Mouse (Mus musculus) midbrain, embryonic 15.5 days (tissue): ENCODE results near the gene Mcoln3. TPM values are rescaled to one million over a fixed set of nuclear protein-coding genes. Genes with fewer than 3 reads are reported as not detected.
A peak's percentile ranks its signal among the peaks of the same experiment; 100 is the strongest.

ENCODE experiments used
- ATAC-seq: fragments of 200-750 bp; cut with Nextera tagmentation; replicated peaks from 2 replicates; pipeline ENCODE4 v1.8.0; 2017; ENCODE audit warnings: moderate TSS enrichment
- H3K27ac ChIP-seq: fragments of 300-500 bp; sonication (generic); 2 replicates; pipeline ENCODE4 v1.5.1; 2015; ENCODE audit warnings: mild to moderate bottlenecking, inconsistent platforms
- H3K27me3 ChIP-seq: fragments of 300-500 bp; sonication (generic); replicated peaks from 2 replicates; pipeline ENCODE4 v1.6.1; 2015; ENCODE audit warnings: inconsistent platforms
- H3K36me3 ChIP-seq: fragments of 300-500 bp; sonication (generic); replicated peaks from 2 replicates; pipeline ENCODE4 v1.6.1; 2015; ENCODE audit warnings: inconsistent platforms
- H3K4me1 ChIP-seq: fragments of 300-500 bp; sonication (generic); 2 replicates; pipeline ENCODE4 v1.6.1; 2015; ENCODE audit warnings: inconsistent platforms
- H3K4me2 ChIP-seq: fragments of 300-500 bp; sonication (generic); 2 replicates; pipeline ENCODE4 v1.6.1; 2015; ENCODE audit warnings: inconsistent platforms, mild to moderate bottlenecking, moderate library complexity
- H3K4me3 ChIP-seq: fragments of 300-500 bp; sonication (generic); 2 replicates; pipeline ENCODE4 v1.5.1; 2015; ENCODE audit warnings: mild to moderate bottlenecking, inconsistent platforms
- H3K9ac ChIP-seq: fragments of 300-500 bp; sonication (generic); 2 replicates; pipeline ENCODE4 v1.6.1; 2015; ENCODE audit warnings: mild to moderate bottlenecking, inconsistent platforms
- H3K9me3 ChIP-seq: fragments of 300-500 bp; sonication (generic); 2 replicates; pipeline ENCODE4 v1.6.1; 2016; ENCODE audit warnings: inconsistent platforms
- WGBS: fragments of 180-500 bp; shearing (Covaris S2); methylation state at CpG from one replicate; pipeline ENCODE4 v1.1.7; 2015; ENCODE audit warnings: mixed read lengths; 5-methylcytosine and 5-hydroxymethylcytosine counted together
- polyA plus RNA-seq: library from polyadenylated mRNA; unstranded; fragments of >200 nt; fragmentation: Nextera tagmentation; extraction: Ambion mirVana; gene quantifications from 2 replicates; pipeline ENCODE4 v1.2.1, GENCODE M21; 2015

Mcoln3 gene
- 0.20 and 0.44 TPM in 2 replicates for polyA plus RNA-seq

GRCm38 (mm10) chr3:146117258-146117996, at the start of gene Mcoln3:
TSS of gene Mcoln3 (plus strand) at chr3:146117450.
- Histone ChIP-seq H3K4me1 (peaks cover 10% of the 10 kb centered on the region; the same call in 1 of the 2 replicates), H3K27me3 (peaks cover 30% of the 10 kb centered on the region), H3K9me3 (no peaks in the 10 kb centered on the region), H3K4me2 (peak within 1 kb of the TSS; percentile 17), H3K27ac (no peak within 1 kb of the TSS), H3K4me3 (no peak within 1 kb of the TSS), H3K36me3 (no peaks in the 10 kb centered on the region), H3K9ac (no peak within 1 kb of the TSS)
- WGBS = 12% methylated on average over 35 of the region's 35 CpGs
- no peak; the same call in 1 of the 2 replicates for ATAC-seq

GRCm38 (mm10) chr3:146069276-146069675, 48.0 kb upstream of the Mcoln3 start:
- no peaks in the 10 kb centered on the region for H3K36me3 ChIP-seq
- no peaks in the 10 kb centered on the region for H3K4me1 ChIP-seq
- H3K27ac ChIP-seq = no peak overlapping the region
- ATAC-seq = no peak
- H3K9me3 ChIP-seq = no peaks in the 10 kb centered on the region
- no peak overlapping the region for H3K9ac ChIP-seq
- no peak overlapping the region for H3K4me2 ChIP-seq
- 91% methylated on average over 4 of the region's 4 CpGs for WGBS
- no peaks in the 10 kb centered on the region for H3K27me3 ChIP-seq
- H3K4me3 ChIP-seq = no peak overlapping the region

GRCm38 (mm10) chr3:146072780-146073179, 44.5 kb upstream of the Mcoln3 start:
- Histone ChIP-seq H3K27ac (no peak overlapping the region), H3K9me3 (no peaks in the 10 kb centered on the region), H3K4me1 (no peaks in the 10 kb centered on the region), H3K4me3 (no peak overlapping the region), H3K4me2 (no peak overlapping the region), H3K9ac (no peak overlapping the region), H3K36me3 (no peaks in the 10 kb centered on the region), H3K27me3 (no peaks in the 10 kb centered on the region)
- 73% methylated on average over 7 of the region's 7 CpGs for WGBS
- no peak for ATAC-seq

- H3K9me3 ChIP-seq = no peaks in the 10 kb centered on the region
- WGBS = 94% methylated on average over 12 of the region's 12 CpGs
- no peaks in the 10 kb centered on the region for H3K4me1 ChIP-seq
- H3K27ac ChIP-seq = no peak overlapping the region
- no peaks in the 10 kb centered on the region for H3K36me3 ChIP-seq
- no peaks in the 10 kb centered on the region for H3K27me3 ChIP-seq
- H3K4me2 ChIP-seq = no peak overlapping the region
- H3K4me3 ChIP-seq = no peak overlapping the region
- ATAC-seq = no peak
- H3K9ac ChIP-seq = no peak overlapping the region
Observed at GRCm38 (mm10) chr3:146080241-146080640, 37.0 kb upstream of the Mcoln3 start.

GRCm38 (mm10) chr3:146090988-146091657, 26.1 kb upstream of the Mcoln3 start:
- no peak overlapping the region for H3K4me3 ChIP-seq
- no peak overlapping the region for H3K9ac ChIP-seq
- WGBS = 90% methylated on average over 13 of the region's 13 CpGs
- no peak for ATAC-seq
- no peaks in the 10 kb centered on the region for H3K9me3 ChIP-seq
- H3K4me1 ChIP-seq = no peaks in the 10 kb centered on the region
- no peaks in the 10 kb centered on the region for H3K27me3 ChIP-seq
- H3K36me3 ChIP-seq = no peaks in the 10 kb centered on the region
- H3K4me2 ChIP-seq = no peak overlapping the region
- H3K27ac ChIP-seq = no peak overlapping the region

- Histone ChIP-seq H3K9me3 (no peaks in the 10 kb centered on the region), H3K36me3 (no peaks in the 10 kb centered on the region), H3K4me3 (no peak overlapping the region), H3K9ac (no peak overlapping the region), H3K4me1 (no peaks in the 10 kb centered on the region), H3K4me2 (no peak overlapping the region), H3K27me3 (no peaks in the 10 kb centered on the region), H3K27ac (no peak overlapping the region)
- no peak for ATAC-seq
- 84% methylated on average over 10 of the region's 10 CpGs for WGBS
Observed at GRCm38 (mm10) chr3:146095066-146095465, 22.2 kb upstream of the Mcoln3 start.

- Histone ChIP-seq H3K9ac (no peak overlapping the region), H3K36me3 (no peaks in the 10 kb centered on the region), H3K27ac (no peak overlapping the region), H3K27me3 (no peaks in the 10 kb centered on the region), H3K4me2 (no peak overlapping the region), H3K4me3 (no peak overlapping the region), H3K4me1 (no peaks in the 10 kb centered on the region), H3K9me3 (no peaks in the 10 kb centered on the region)
- no peak for ATAC-seq
- 92% methylated on average over 7 of the region's 7 CpGs for WGBS
Observed at GRCm38 (mm10) chr3:146096986-146097385, 20.3 kb upstream of the Mcoln3 start.

GRCm38 (mm10) chr3:146097861-146098260, 19.4 kb upstream of the Mcoln3 start:
- Histone ChIP-seq H3K9me3 (no peaks in the 10 kb centered on the region), H3K27ac (no peak overlapping the region), H3K4me1 (no peaks in the 10 kb centered on the region), H3K4me3 (no peak overlapping the region), H3K27me3 (no peaks in the 10 kb centered on the region), H3K9ac (no peak overlapping the region), H3K4me2 (no peak overlapping the region), H3K36me3 (no peaks in the 10 kb centered on the region)
- 93% methylated on average over 4 of the region's 4 CpGs for WGBS
- ATAC-seq = no peak

- no peak for ATAC-seq
- Histone ChIP-seq H3K4me3 (no peak overlapping the region), H3K9ac (no peak overlapping the region), H3K9me3 (no peaks in the 10 kb centered on the region), H3K36me3 (no peaks in the 10 kb centered on the region), H3K27me3 (no peaks in the 10 kb centered on the region), H3K27ac (no peak overlapping the region), H3K4me2 (no peak overlapping the region), H3K4me1 (no peaks in the 10 kb centered on the region)
Observed at GRCm38 (mm10) chr3:146099925-146100324, 17.3 kb upstream of the Mcoln3 start.

- H3K27ac ChIP-seq = no peak overlapping the region
- H3K9me3 ChIP-seq = no peaks in the 10 kb centered on the region
- H3K4me2 ChIP-seq = no peak overlapping the region
- H3K36me3 ChIP-seq = no peaks in the 10 kb centered on the region
- no peak overlapping the region for H3K4me3 ChIP-seq
- 60% methylated on average over 6 of the region's 6 CpGs for WGBS
- peaks cover 4% of the 10 kb centered on the region; the same call in 1 of the 2 replicates for H3K27me3 ChIP-seq
- H3K4me1 ChIP-seq = peaks cover 3% of the 10 kb centered on the region
- no peak for ATAC-seq
- H3K9ac ChIP-seq = no peak overlapping the region
Observed at GRCm38 (mm10) chr3:146102049-146102448, 15.2 kb upstream of the Mcoln3 start.

- peak overlapping the region; percentile 15; the same call in 1 of the 2 replicates for H3K9ac ChIP-seq
- peak; percentile 77 for ATAC-seq
- WGBS = 4% methylated on average over 18 of the region's 18 CpGs
Observed at GRCm38 (mm10) chr3:146107116-146107849, 10.0 kb upstream of the Mcoln3 start.

GRCm38 (mm10) chr3:146107921-146108571, 9.2 kb upstream of the Mcoln3 start, which contains the start of gene Wdr63:
TSS of gene Wdr63 (minus strand) at chr3:146108130.
- Histone ChIP-seq H3K4me2 (peak within 1 kb of the TSS; percentile 76), H3K9me3 (no peaks in the 10 kb centered on the region), H3K27me3 (peaks cover 4% of the 10 kb centered on the region; the same call in 1 of the 2 replicates), H3K36me3 (no peaks in the 10 kb centered on the region), H3K9ac (peak within 1 kb of the TSS; percentile 15; the same call in 1 of the 2 replicates), H3K27ac (no peak within 1 kb of the TSS), H3K4me3 (peak within 1 kb of the TSS; percentile 40), H3K4me1 (peaks cover 15% of the 10 kb centered on the region)
- peak; percentile 98 for ATAC-seq
- 13% methylated on average over 18 of the region's 18 CpGs for WGBS

More at GRCm38 (mm10) chr3:146107116-146107849, 10.0 kb upstream of the Mcoln3 start:
- Histone ChIP-seq H3K27ac (no peak overlapping the region), H3K36me3 (no peaks in the 10 kb centered on the region), H3K4me2 (peak overlapping the region; percentile 76), H3K9me3 (no peaks in the 10 kb centered on the region), H3K27me3 (peaks cover 4% of the 10 kb centered on the region; the same call in 1 of the 2 replicates), H3K4me3 (peak overlapping the region; percentile 40), H3K4me1 (peaks cover 15% of the 10 kb centered on the region)
